Mouse (Mus musculus): ENCODE results near the gene Cxcl16.
"Not testable (repeated sequence)": the region's sequence is repeated elsewhere in the genome, so short reads cannot be mapped to it uniquely, and the experiment has no call there.

Gene Cxcl16

DNA sequence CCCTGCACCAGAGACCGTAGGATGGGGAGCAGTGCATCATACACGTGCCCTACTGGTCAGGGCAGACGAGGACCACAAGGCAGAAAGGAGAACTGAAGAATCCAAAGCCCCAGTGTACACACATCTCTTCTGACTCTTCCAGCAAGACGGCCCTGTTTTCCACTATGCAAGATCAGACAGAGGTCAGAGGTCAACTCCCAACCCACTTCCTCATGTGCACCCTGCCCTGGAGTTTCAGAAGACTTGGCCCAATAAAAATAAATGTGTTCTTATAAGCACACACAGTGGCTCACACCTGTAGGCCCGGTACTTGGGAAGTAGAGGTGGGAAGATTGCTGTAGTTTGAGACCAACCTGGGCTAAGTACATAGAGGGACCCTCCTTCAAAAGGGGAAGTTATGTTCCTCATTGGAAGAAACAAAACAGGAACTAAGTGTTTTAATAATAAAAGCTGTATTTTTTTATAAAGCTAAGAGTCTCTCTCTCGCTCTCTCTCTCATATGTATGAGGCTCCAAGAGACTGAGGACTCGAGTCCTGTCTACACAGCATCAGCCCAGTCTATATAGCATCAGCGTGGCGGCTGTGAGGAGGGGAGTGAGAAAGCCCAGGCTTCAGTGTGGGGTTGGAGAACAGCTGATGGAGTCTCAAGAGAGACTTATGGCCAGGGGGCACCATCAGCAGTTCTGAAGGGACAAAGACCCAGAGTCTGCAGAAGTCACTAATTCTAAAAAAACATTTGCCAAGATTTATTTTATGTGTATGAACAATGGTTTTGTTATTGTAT, 6.3 kb downstream of the Cxcl16 start:
- no peak for DNase-seq (ENCODE audit: low read depth, low spot score)

DNA sequence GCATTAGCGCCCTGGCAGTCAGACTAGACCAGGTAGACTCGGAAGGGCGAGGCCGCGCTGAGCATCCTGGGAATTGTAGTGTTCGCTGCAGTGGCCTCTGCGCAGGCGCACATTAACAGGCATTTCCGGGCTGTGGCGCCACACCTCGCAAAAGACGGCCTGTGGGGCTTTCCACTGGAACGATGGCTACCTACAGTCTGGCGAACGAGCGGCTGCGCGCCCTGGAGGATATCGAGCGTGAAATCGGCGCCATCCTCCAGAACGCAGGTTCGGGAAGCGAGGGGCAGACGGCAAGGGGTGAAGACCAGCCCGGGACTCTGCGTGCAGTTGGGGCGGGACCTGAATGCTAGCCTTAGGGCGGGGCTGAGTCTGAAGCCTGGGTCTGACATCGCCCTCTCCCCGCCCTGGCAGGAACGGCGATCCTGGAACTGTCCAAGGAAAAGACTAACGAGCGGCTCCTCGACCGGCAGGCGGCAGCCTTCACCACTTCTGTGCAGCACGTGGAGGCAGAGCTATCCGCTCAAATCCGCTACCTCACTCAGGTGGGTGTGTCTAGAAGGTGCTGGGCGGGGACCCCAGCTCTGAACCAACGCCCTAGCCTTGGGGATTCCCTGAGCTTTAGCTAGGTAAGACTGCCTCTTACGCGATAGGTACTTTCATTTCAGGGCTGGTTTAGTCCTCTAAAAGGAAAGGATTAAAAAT, 7.8 kb downstream of the Cxcl16 start, which contains the start of gene Med11:
Med11 (plus strand) TSS at position 123 of the 702 bp plus-strand sequence.
- DNase-seq (ENCODE audit: low read depth, low spot score), result peak; percentile 99

DNA sequence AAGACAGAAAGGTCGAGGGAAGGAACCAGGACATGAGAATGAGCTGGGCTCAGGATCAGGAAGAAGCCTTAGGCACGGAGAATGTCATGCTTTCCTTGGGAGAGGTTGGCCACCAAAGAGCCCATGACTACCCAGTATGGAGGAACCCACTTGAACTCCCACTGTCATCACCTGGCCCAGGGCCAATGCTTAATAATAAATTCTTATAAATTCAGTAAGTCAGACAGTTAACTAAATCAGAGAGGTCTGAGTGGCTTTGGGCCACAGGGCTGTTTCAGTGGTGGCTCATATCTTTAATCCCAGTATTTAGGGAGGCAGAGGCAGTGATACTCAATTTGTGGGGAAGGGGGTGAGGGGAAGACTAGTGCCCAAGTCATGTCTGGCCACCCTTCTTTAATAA, 8.9 kb downstream of the Cxcl16 start:
- no peak for DNase-seq (ENCODE audit: low read depth, low spot score)

DNA sequence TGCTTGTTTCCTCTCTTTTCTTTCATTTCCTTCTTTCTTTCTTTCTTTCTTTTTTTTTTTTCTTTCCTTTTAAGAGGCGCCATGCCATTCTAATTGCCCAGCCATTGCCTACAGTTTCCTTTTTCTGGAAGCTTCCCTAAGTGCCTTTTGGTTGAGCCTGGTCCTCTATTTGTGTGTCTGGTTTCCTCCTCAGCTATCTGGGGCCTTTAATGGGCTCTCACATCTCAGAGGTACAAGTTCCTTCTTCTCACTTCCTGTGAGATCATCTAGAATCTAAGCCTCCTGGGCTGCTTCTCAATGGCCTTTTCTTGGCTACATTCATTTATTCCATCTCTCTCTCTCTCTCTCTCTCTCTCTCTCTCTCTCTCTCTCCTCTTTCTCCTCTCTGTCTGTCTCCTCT, 12.4 kb downstream of the Cxcl16 start:
- no peak for DNase-seq (ENCODE audit: low read depth, low spot score)

DNA sequence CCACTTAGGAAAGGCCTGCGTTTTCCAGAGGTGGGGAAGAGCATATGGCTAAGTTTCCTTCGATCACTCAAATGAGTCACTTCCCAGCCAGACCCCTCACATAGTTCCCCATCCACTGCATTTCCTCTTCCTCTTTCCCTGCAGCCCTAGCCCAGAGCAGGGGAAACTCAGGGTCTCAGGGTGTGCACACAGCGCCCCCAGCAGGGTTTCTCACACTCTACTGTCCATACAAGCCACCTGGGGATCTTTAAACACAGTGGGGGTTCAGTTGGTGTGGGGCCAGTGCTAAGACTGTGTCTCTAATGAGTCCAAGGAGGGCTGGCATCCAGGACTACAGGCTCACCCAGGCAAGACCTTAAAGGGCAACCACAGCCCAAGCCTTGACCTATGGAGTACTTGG, 13.0 kb downstream of the Cxcl16 start:
- peak; percentile 7 for DNase-seq (ENCODE audit: low read depth, low spot score)

DNA sequence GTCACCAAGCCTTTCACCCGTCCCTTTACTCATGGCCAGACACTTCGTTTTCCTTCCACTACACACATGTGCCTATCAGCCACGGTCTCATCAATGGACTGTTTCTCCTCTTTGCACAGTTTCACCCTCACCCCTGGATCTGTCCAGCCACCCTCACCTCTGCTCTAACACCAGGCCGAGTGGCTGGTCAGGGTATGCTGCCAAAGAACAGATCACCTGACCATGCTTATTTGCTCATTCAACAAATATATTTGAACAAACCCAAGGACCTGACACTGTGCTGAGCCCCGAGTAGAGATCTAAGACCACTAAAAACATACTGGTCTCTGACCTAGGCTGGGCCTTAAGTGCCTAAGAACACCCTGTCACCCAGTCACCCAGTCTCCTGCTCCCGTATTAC, 15.1 kb downstream of the Cxcl16 start:
- no peak for DNase-seq (ENCODE audit: low read depth, low spot score)

DNA sequence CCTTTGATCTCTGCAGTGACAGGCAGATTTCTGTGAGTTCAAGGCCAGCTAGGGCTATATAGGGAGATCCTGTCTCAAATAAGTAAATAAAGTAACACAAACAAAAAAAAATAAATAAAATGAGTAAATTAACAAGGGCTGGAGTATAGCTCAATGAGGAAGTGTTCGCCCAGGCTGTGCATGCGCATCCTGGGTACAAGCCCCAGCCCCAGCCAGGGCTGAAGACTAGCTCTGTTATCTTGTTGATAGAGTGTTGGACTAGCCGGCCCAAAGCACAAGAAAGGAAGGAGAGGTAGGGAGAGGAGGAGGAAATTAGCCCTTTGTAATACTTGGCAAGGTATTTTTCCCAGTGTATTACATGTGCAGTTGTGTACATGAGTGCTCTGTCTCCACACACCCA, 15.8 kb downstream of the Cxcl16 start:
- no peak for DNase-seq (ENCODE audit: low read depth, low spot score)

DNA sequence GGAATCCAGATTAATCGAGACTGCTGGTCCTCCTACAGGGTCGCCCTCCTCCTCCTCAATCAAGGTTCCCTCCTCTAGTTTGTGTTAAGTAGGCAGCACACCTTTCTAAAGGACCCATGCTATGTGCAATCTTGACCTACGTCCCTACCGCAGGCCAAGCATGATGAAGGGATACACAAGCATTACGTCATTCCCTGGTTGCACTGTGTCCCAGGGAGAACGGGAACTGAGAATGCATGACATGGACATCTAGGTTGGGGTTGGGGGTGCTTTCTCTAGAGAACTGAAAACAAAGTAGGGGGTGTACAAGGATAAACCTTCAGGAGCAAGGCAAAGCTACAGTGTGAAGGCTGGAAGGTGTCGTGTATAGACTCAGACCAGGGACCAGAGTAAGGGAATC, 17.9 kb downstream of the Cxcl16 start:
- no peak for DNase-seq (ENCODE audit: low read depth, low spot score)

DNA sequence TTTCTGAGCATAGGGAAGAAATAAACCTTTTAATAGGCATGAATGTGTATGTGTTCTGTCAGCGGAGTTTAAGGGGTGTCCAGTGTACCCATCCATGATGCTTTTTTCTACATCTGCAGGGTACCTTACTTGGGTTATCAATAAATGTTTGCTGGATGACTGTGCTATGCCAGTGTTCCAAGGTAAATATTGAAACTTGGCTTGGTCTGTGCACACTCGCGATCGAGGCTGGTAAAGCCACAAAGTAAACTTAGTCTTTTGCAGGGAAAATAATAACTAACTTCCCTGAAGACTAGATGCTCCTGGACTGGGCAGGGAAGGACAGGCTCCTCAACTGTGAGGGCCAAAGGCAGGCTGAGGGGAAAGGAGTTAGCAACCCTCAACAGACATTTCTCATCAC, 19.1 kb downstream of the Cxcl16 start:
- no peak for DNase-seq (ENCODE audit: low read depth, low spot score)

DNA sequence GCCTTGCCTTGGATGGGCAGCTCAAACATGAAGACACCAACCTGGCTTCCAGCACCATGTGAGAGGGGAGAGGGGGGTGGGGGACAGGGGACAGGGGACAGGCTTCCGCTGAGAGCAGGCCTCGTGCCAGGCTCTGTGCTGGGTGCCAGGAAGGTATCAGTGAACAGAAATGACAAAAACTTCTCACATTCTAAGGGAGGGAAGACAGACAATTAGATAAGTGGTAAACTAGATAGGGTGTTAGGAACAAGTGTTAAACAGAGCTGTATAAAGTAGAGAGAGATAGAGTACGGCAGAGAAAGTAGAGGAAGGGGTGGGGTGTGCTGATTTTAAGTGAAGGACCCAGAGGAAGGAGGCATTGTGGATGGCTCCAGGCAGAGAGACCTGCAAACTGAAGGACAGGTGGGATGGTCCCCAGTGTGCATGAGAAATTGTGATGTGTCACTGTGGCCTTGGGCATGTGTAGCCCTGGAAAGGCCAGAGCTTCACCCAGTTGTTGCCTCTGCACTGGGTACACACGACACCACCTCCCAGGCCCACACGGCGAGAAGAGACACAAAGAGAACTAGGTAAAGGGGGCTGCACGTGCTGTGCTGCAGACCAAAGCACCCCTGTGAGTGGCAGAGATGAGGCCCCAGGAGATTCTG, 20.9 kb downstream of the Cxcl16 start:
- DNase-seq (ENCODE audit: low read depth, low spot score), result no peak

DNA sequence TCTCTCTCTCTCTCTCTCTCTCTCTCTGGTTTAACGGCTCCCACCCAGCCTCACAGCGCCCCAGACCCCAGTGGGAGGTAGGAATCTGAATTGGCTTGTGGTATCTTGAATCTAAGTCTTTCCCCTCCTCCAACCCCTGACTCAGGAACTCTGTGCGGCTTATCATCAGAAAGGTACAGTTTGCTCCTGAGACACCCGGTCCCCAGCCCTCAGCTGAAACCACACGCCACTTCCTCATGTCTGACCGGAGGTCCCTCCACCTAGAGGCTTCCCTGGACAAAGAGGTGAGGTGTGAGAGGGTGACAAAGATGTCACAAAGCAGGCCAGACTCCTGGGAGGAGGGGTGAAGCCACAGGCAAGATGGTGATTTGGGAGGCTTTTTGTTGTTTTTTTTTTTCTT, 22.4 kb downstream of the Cxcl16 start:
- no peak for DNase-seq (ENCODE audit: low read depth, low spot score)

DNA sequence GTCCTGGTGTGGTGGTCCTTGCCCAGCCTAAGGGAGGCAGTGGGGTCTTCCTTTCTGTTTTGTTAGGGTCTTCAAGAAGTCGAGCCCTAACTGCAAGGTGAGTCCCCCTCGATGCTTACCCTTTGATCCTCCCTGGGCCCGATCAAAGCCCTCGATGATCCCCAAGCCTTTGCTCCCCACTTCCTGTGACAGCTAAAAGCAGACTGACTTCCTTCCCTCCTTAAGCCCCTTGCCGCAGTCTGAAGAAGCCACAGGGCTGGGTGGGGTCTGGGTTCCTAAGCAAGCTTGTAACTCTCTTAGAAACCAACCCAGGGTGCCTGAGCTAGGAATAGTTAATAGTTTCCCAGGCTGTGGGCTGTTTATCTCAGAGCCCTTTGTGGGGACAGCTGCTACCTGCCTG, 24.3 kb downstream of the Cxcl16 start:
- no peak for DNase-seq (ENCODE audit: low read depth, low spot score)

DNA sequence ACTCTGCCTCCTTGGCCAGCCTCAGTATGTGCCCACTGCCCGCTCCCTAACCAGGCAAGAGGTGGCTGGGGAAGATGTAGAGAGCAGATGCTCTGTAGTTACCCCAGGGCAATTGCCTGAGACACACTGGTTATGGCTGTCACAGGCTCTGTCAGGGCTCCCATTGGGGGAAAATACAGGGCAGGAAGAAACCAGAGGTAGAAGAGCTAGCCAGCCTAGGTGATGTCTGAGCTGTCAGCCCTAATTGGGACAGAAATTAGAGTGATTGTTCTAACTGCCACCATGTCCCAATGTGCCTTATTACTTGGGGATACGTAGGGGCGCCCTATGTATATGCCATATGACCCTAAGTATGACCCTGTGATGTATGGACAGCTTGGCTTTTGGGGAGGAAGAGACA, 25.8 kb downstream of the Cxcl16 start:
- DNase-seq (ENCODE audit: low read depth, low spot score), result no peak

DNA sequence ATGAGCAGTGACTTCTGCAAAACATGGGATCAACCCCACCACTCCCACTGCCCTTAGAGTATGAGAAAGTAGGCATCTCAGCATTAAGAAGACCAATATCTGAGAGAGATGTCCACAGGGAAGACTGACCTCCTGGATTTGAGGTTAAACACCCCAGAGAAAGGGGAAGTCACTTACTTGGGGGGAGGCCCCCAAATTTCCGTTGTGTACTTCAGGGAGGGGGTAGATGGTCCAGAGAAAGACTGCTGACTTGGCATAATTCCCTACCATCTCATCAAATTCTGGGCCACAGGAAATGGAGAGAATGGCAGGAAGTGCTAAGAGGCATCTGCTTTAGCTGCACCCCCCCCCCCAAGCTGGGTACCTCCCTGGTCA, 26.2 kb downstream of the Cxcl16 start:
- DNase-seq (ENCODE audit: low read depth, low spot score), result no peak

DNA sequence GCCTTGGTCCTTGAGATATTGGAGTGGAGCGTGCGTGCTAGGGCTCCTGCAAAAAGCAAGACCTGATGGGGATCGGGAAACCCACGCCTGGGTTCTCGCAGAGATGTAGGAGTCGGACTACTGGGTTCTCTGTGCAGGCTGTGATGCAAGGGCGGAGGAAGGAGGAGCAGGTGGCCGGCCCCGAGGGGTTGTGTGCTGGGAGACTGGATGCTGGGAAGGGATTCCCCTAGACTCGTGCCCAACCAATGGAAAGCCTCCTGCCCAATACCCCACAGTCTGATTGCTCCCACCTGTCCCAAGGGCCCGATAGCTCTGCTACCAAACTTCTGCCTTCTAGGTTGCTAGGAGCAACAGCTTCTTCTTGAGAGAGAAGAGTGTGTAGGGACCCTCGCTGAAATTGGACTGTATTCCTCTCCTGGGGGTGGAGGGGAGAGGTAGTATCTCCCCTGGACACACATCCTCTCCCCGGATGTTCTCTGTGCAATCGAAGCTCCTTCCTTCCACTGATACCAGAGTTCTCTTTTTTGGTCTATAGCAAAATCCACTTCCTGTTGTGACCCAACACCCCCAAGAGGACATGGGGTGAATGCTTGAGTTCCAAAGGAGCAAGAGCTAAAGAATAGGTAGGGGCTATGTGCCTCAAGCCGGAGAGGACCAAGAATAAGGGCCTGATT, 26.8 kb downstream of the Cxcl16 start:
- no peak for DNase-seq (ENCODE audit: low read depth, low spot score)

DNA sequence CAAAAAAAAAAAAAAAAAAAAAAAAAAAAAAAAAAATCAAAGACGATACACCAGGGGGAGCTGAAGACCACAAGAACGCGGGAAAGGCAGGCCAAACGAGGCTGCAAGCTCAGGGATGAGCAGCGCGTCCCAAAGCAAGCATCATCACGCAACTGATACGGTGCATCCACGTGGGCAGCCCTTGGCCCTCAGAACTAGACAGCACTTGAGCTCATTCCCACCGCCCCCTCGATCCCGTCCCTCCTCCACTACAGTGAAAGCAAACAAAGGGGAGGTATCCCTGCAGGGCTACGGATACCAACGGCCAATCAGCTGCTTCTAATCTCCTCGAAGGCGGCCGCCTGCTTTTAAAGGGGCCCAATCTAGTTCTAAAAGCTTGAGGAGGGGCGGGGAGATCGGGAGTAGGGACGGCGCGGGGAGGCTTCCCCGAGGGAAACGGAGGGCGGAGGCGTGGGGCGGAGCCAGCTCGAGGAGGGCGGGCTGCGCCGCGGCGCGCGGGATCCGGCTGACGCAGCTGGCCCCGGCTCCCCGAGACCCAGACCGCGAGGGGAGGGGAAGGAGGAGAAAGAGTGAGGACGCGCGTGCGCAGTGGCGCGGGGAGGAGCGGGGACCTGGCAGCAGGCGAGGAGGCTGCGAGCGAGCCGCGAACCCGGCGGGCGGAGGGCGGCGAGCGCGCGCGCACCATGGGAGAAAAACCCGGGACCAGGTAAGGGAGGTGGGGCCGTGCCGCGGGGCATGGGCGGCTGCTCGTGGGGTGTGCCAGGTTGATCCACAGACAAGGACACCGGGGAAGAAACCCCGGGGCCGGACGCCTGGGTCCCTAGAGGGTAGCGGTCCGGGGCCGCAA, 27.5 kb downstream of the Cxcl16 start, which contains the start of gene Arrb2:
Arrb2 (plus strand) TSS at position 588 of the 847 bp plus-strand sequence.
- peak; percentile 99 for DNase-seq (ENCODE audit: low read depth, low spot score)

DNA sequence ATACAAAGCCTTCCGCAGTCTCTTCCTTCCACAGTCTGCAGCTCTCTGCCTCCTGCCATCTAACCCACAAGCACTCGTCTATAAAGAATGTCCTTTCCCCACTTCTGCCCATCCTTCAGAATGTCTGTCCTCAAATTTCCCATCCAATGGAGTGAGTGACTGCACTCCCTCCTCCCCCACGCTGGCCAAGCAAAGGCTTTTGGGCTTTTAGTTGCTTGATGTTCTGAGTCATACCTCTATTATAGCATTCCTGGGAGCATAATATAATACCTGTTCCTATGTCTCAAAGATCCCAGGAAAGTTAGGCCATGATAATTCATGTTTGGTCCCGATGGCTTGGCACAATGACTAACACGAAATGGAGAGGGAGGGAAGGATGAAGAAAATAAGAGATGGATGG, 28.2 kb downstream of the Cxcl16 start:
- no peak for DNase-seq (ENCODE audit: low read depth, low spot score)

DNA sequence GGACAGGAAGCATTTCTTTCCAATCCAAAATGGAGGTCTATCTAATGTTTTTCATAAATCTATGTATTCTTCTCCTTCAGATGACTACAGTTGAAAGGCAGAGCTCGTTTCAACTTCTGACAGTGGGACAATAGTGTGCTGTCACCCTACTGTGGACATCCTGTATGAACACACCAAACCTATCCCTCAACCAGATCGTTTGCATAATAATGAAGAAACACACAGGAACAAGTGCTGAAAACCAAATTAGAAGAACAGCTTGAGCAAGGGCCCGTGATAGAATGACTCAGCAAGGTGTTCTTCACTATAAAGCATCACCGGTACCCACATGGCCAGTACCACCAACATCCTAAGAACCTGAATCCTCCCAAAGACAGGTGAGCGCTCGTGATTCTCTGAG, 33.2 kb downstream of the Cxcl16 start:
- not testable (repeated sequence) for DNase-seq (ENCODE audit: low read depth, low spot score)

DNA sequence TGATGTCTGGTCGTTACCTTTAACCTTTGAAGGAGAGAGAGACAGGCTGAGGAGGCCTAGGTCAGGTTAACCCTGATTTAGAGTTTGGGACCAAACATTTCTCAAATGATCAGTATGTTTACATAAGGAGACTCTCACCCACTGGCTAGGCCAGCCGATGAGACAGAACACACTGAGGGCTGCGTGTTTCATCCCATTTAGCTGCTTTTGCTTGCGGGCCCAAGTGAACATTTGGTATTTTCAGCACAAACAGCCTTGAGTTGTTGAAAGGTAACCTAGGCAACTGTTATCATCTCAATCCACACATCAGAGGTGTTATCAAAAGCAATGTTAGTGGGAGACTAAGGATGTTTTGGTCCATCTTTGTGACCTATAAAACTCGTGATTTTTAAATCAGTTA, 40.3 kb downstream of the Cxcl16 start:
- no peak for DNase-seq (ENCODE audit: low read depth, low spot score)

DNA sequence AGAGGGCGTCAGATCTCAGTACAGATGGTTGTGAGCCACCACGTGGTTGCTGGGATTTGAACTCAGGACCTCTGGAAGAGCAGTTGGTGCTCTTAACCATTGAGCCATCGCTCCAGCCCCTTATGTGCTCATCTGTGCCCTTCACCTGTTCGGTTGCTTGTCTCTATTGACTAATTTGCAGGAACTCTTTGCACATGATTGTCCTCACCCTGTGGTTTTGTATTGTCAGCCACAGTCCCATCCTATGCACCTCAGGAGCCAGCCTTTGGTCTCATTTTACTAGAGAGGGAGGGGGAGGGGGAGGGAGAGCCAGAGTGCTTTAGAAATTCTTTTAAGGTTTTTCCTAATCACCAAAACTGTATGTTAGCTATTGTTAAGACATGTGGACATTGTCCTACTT, 41.6 kb downstream of the Cxcl16 start:
- DNase-seq (ENCODE audit: low read depth, low spot score), result no peak

DNA sequence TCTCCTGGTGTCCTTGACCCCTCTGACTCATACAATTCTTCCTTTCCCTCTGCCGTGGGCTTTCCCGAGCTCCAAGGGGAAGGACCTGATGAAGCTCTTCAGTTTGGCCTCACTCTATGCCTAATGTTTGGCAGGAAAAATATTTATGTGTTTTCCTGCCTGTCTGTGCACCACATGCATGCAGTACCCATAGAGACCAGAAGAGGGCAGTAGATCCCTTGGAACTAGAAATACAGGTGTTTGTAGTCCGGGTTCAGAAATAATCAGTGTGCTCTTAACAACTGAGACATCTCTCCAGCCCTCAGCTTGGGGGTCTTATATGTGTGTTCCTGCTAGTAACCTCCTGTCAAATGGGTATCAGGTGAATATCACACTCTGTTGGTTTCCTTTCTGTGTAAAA, 45.8 kb downstream of the Cxcl16 start:
- DNase-seq (ENCODE audit: low read depth, low spot score), result peak; percentile 83
